Mouse (Mus musculus): ENCODE measurements at regions not wholly inside any gene's neighbourhood (a gene's known extent, or its start where the extent isn't known, plus 50 kb on each side); places are given as distances from the start of the nearest gene placed in this dataset.

DNA sequence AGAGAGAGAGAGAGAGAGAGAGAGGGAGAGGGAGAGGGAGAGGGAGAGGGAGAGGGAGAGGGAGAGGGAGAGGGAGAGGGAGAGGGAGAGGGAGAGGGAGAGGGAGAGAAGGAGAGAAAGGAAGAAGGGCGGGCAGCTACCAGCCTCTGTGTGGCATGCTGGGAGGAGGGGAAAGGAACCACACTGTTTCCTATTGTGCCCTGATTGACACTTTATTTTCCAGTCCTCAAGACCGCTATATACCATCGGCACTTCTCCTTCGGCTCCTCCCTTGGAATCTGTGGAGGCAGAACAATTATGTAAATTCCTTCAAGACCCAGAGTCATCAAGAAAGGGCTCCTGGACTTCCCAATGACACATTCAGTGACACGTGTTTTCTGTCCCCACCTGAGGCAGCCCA lies 67.8 kb upstream of the Gpr12 start:
- no peak overlapping the region for H3K9ac ChIP-seq (replicated peaks)
- TF ChIP-seq EP300 (IDR thresholded peaks at IDR 0.05; ENCODE audit: low read depth) (no peak), CTCF (IDR thresholded peaks at IDR 0.05; ENCODE audit: low read depth) (no peak)
- no peak overlapping the region for H3K4me2 ChIP-seq (ENCODE audit: low read depth)
- H3K36me3 ChIP-seq (replicated peaks; ENCODE audit: control insufficient read depth, insufficient read depth, low read depth): no peaks in the 10 kb centered on the region
- ATAC-seq (ENCODE audit: insufficient read depth) (no peak), DNase-seq (ENCODE audit: low read depth in 3 of 3, low spot score in 3 of 3) (no peak)
- 31% methylated on average over 5 of the region's 5 CpGs for WGBS (ENCODE audit: insufficient replicate concordance)
- H3K4me3 ChIP-seq (ENCODE audit: insufficient read depth in 1 of 2, low read depth in 2 of 2, low read length in 2 of 2): no peak overlapping the region
- no peaks in the 10 kb centered on the region for H3K9me3 ChIP-seq (ENCODE audit: control insufficient read depth, low read length)
- H3K27ac ChIP-seq: no peak overlapping the region
- H3K27me3 ChIP-seq (ENCODE audit: control insufficient read depth, insufficient read depth, low read length): no peaks in the 10 kb centered on the region
- H3K4me1 ChIP-seq (replicated peaks; ENCODE audit: control insufficient read depth in 2 of 2, insufficient read depth in 2 of 2, low read length in 1 of 2): 0 out of 4 replicates have a peak, but pooled peaks cover 0 to 4% of the 10 kb centered on the region in 2 experiments

- no peaks in the 10 kb centered on the region for H3K36me3 ChIP-seq (replicated peaks; ENCODE audit: control insufficient read depth, insufficient read depth, low read depth)
- no peak overlapping the region for H3K4me2 ChIP-seq (ENCODE audit: low read depth)
- DNase-seq (ENCODE audit: low read depth in 3 of 3, low spot score in 3 of 3): no peak
- no peak for ATAC-seq (ENCODE audit: insufficient read depth)
- TF ChIP-seq EP300 (IDR thresholded peaks at IDR 0.05; ENCODE audit: low read depth): no peak
- no peak for TF ChIP-seq CTCF (IDR thresholded peaks at IDR 0.05; ENCODE audit: low read depth)
- no peaks in the 10 kb centered on the region for H3K9me3 ChIP-seq (ENCODE audit: control insufficient read depth, low read length)
- H3K4me1 ChIP-seq (replicated peaks; ENCODE audit: control insufficient read depth in 2 of 2, insufficient read depth in 2 of 2, low read length in 1 of 2): no peaks in the 10 kb centered on the region
- no peaks in the 10 kb centered on the region for H3K27me3 ChIP-seq (ENCODE audit: control insufficient read depth, insufficient read depth, low read length)
- H3K27ac ChIP-seq: no peak overlapping the region
- 65% methylated on average over 4 of the region's 4 CpGs for WGBS (ENCODE audit: insufficient replicate concordance)
- no peak overlapping the region for H3K9ac ChIP-seq (replicated peaks)
- H3K4me3 ChIP-seq (ENCODE audit: insufficient read depth in 1 of 2, low read depth in 2 of 2, low read length in 2 of 2): no peak overlapping the region
Observed at GRCm38 (mm10) chr5:146648519-146649060, 63.6 kb upstream of the Gpr12 start.

GRCm38 (mm10) chr5:146647628-146648380 lies 62.8 kb upstream of the Gpr12 start:
- H3K9ac ChIP-seq (replicated peaks): no peak overlapping the region
- H3K27ac ChIP-seq: no peak overlapping the region
- H3K4me1 ChIP-seq (replicated peaks; ENCODE audit: control insufficient read depth in 2 of 2, insufficient read depth in 2 of 2, low read length in 1 of 2): no peaks in the 10 kb centered on the region
- DNase-seq (ENCODE audit: low read depth in 3 of 3, low spot score in 3 of 3): no peak
- no peaks in the 10 kb centered on the region for H3K27me3 ChIP-seq (ENCODE audit: control insufficient read depth, insufficient read depth, low read length)
- TF ChIP-seq CTCF (IDR thresholded peaks at IDR 0.05; ENCODE audit: low read depth) (no peak), EP300 (IDR thresholded peaks at IDR 0.05; ENCODE audit: low read depth) (no peak)
- 50% methylated on average over 11 of the region's 11 CpGs for WGBS (ENCODE audit: insufficient replicate concordance)
- ATAC-seq (ENCODE audit: insufficient read depth): no peak
- no peaks in the 10 kb centered on the region for H3K36me3 ChIP-seq (replicated peaks; ENCODE audit: control insufficient read depth, insufficient read depth, low read depth)
- no peak overlapping the region for H3K4me2 ChIP-seq (ENCODE audit: low read depth)
- H3K9me3 ChIP-seq (ENCODE audit: control insufficient read depth, low read length): no peaks in the 10 kb centered on the region
- no peak overlapping the region for H3K4me3 ChIP-seq (ENCODE audit: insufficient read depth in 1 of 2, low read depth in 2 of 2, low read length in 2 of 2)

- Histone ChIP-seq H3K4me1 (replicated peaks; ENCODE audit: control insufficient read depth in 2 of 2, insufficient read depth in 2 of 2, low read length in 1 of 2) (no peaks in the 10 kb centered on the region), H3K4me2 (ENCODE audit: low read depth) (no peak overlapping the region), H3K27me3 (ENCODE audit: control insufficient read depth, insufficient read depth, low read length) (no peaks in the 10 kb centered on the region), H3K27ac (no peak overlapping the region), H3K4me3 (ENCODE audit: insufficient read depth in 1 of 2, low read depth in 2 of 2, low read length in 2 of 2) (no peak overlapping the region), H3K9me3 (ENCODE audit: control insufficient read depth, low read length) (no peaks in the 10 kb centered on the region), H3K36me3 (replicated peaks; ENCODE audit: control insufficient read depth, insufficient read depth, low read depth) (no peaks in the 10 kb centered on the region), H3K9ac (replicated peaks) (no peak overlapping the region)
- DNase-seq (ENCODE audit: low read depth in 3 of 3, low spot score in 3 of 3): peak; percentile 7 to 19 (median 10)
- no peak for TF ChIP-seq EP300 (IDR thresholded peaks at IDR 0.05; ENCODE audit: low read depth)
- 2% methylated on average over 4 of the region's 4 CpGs for WGBS (ENCODE audit: insufficient replicate concordance)
- ATAC-seq (ENCODE audit: insufficient read depth): no peak
Observed at GRCm38 (mm10) chr5:146644499-146644898, 59.5 kb upstream of the Gpr12 start.

DNA sequence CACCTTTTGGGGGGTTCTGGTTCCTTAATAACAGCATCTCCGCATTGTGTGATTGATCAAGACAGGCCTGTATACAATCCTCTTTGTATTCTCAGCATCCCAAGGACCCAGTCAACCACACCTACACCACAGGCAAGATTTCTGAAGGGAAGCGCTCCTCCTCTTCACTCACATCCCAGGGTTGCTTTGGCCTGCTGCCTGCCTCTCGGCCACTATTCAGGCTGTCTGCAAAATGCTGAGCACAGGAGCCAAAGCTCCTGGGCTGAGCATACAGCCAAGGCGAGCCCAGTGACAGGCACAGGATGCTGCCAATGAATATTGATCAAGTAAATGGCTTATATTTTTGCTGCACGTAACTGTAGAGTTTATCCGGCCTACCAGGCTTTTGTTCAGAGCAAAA lies 56.9 kb upstream of the Gpr12 start:
- H3K4me1 ChIP-seq (replicated peaks; ENCODE audit: control insufficient read depth in 2 of 2, insufficient read depth in 2 of 2, low read length in 1 of 2): no peaks in the 10 kb centered on the region
- WGBS (ENCODE audit: insufficient replicate concordance): 61% methylated on average over 6 of the region's 6 CpGs
- TF ChIP-seq CTCF (IDR thresholded peaks at IDR 0.05; ENCODE audit: low read depth) (no peak), EP300 (IDR thresholded peaks at IDR 0.05; ENCODE audit: low read depth) (no peak)
- DNase-seq (ENCODE audit: low read depth in 3 of 3, low spot score in 3 of 3) (no peak), ATAC-seq (ENCODE audit: insufficient read depth) (no peak)
- H3K9me3 ChIP-seq (ENCODE audit: control insufficient read depth, low read length): no peaks in the 10 kb centered on the region
- H3K4me2 ChIP-seq (ENCODE audit: low read depth): no peak overlapping the region
- no peaks in the 10 kb centered on the region for H3K36me3 ChIP-seq (replicated peaks; ENCODE audit: control insufficient read depth, insufficient read depth, low read depth)
- no peak overlapping the region for H3K4me3 ChIP-seq (ENCODE audit: insufficient read depth in 1 of 2, low read depth in 2 of 2, low read length in 2 of 2)
- no peaks in the 10 kb centered on the region for H3K27me3 ChIP-seq (ENCODE audit: control insufficient read depth, insufficient read depth, low read length)
- H3K27ac ChIP-seq: no peak overlapping the region
- no peak overlapping the region for H3K9ac ChIP-seq (replicated peaks)
